Mouse (Mus musculus): ENCODE measurements around the gene Egfl7. TPM values are rescaled to one million over a fixed set of nuclear protein-coding genes. Genes with fewer than 3 reads are reported as not detected.

Gene Egfl7
- polyA plus RNA-seq, 1 experiment from 2014 or later = 96.6 TPM

- Histone ChIP-seq H3K4me1 (peaks cover 43% of the 10 kb centered on the region), H3K9me3 (no peaks in the 10 kb centered on the region), H3K4me3 (peak overlapping the region; percentile 74), H3K27ac (replicated peaks) (peak overlapping the region; percentile 91; the same call in 1 of the 2 replicates), H3K27me3 (replicated peaks; ENCODE audit: low read depth, poor library complexity, severe bottlenecking) (no peaks in the 10 kb centered on the region), H3K36me3 (replicated peaks) (peaks cover 57% of the 10 kb centered on the region)
- 73% methylated on average over 5 of the region's 5 CpGs for WGBS
- DNase-seq (ENCODE audit: low spot score) = no peak
Measured at GRCm38 (mm10) chr2:26638572-26638971, 58.8 kb downstream of the Egfl7 start.

- H3K4me1 ChIP-seq = peaks cover 40% of the 10 kb centered on the region
- H3K27ac ChIP-seq (replicated peaks) = peak overlapping the region; percentile 91
- WGBS = 14% methylated on average over 8 of the region's 8 CpGs
Measured at GRCm38 (mm10) chr2:26639083-26639482, 59.3 kb downstream of the Egfl7 start.

GRCm38 (mm10) chr2:26639838-26640830, 60.3 kb downstream of the Egfl7 start:
- Histone ChIP-seq H3K27ac (replicated peaks) (peak overlapping the region; percentile 91), H3K4me1 (peaks cover 32% of the 10 kb centered on the region), H3K4me3 (peak overlapping the region; percentile 74), H3K36me3 (replicated peaks) (peaks cover 41% of the 10 kb centered on the region), H3K27me3 (replicated peaks; ENCODE audit: low read depth, poor library complexity, severe bottlenecking) (no peaks in the 10 kb centered on the region), H3K9me3 (no peaks in the 10 kb centered on the region)
- peak; percentile 97 for DNase-seq (ENCODE audit: low spot score)
- WGBS = 3% methylated on average over 49 of the region's 49 CpGs

More at GRCm38 (mm10) chr2:26639083-26639482, 59.3 kb downstream of the Egfl7 start:
- no peaks in the 10 kb centered on the region for H3K9me3 ChIP-seq
- peak; percentile 51 for DNase-seq (ENCODE audit: low spot score)
- H3K4me3 ChIP-seq = peak overlapping the region; percentile 74
- no peaks in the 10 kb centered on the region for H3K27me3 ChIP-seq (replicated peaks; ENCODE audit: low read depth, poor library complexity, severe bottlenecking)
- H3K36me3 ChIP-seq (replicated peaks) = peaks cover 52% of the 10 kb centered on the region

- 84% methylated on average over 7 of the region's 7 CpGs for WGBS
- peak overlapping the region; percentile 91 for H3K27ac ChIP-seq (replicated peaks)
- H3K36me3 ChIP-seq (replicated peaks) = peaks cover 31% of the 10 kb centered on the region
- DNase-seq (ENCODE audit: low spot score) = no peak
- no peaks in the 10 kb centered on the region for H3K27me3 ChIP-seq (replicated peaks; ENCODE audit: low read depth, poor library complexity, severe bottlenecking)
- H3K4me3 ChIP-seq = peak overlapping the region; percentile 74; the same call in 1 of the 2 replicates
- no peaks in the 10 kb centered on the region for H3K9me3 ChIP-seq
- H3K4me1 ChIP-seq = peaks cover 32% of the 10 kb centered on the region
Measured at GRCm38 (mm10) chr2:26641006-26641647, 61.3 kb downstream of the Egfl7 start.

MicroRNAs encoded within 50 kb of the gene (microRNA counts, 519-probe panel; counts per million panel counts)
- microRNA mmu-miR-126-3p (7,499 counts per million, percentile 98 among the panel's probes with 10 or more counts), microRNA mmu-miR-126-5p (3,897 counts per million, percentile 76 among the panel's probes with 10 or more counts)

Small RNAs within 50 kb of the gene (microRNA-seq; reads per million reads assigned to microRNA genes)
- gene Mir126a (2.7 reads per million), gene Mir126b (not detected)

Other genes with a start within 250 kb of the Egfl7 start
- 31.5 and 32.2 TPM in 2 replicates for gene Dnlz, start 227.9 kb upstream of the Egfl7 start, polyA plus RNA-seq (2016; fragmentation: Nextera tagmentation; extraction: Ambion mirVana)
- 0.87 and 0.96 TPM in 2 replicates for gene Card9, start 219.1 kb upstream of the Egfl7 start, polyA plus RNA-seq (2016; fragmentation: Nextera tagmentation; extraction: Ambion mirVana)
- gene Snapc4, start 199.4 kb upstream of the Egfl7 start, polyA plus RNA-seq (2016; fragmentation: Nextera tagmentation; extraction: Ambion mirVana) = 39.3 and 39.8 TPM in 2 replicates
- 133 and 137 TPM in 2 replicates for gene Entr1, start 190.7 kb upstream of the Egfl7 start, polyA plus RNA-seq (2016; fragmentation: Nextera tagmentation; extraction: Ambion mirVana)
- 144 and 151 TPM in 2 replicates for gene Pmpca, start 190.7 kb upstream of the Egfl7 start, polyA plus RNA-seq (2016; fragmentation: Nextera tagmentation; extraction: Ambion mirVana)
- 28.6 and 31.8 TPM in 2 replicates for gene Inpp5e, start 170.8 kb upstream of the Egfl7 start, polyA plus RNA-seq (2016; fragmentation: Nextera tagmentation; extraction: Ambion mirVana)
- 30.4 and 32.1 TPM in 2 replicates for gene Sec16a, start 134.8 kb upstream of the Egfl7 start, polyA plus RNA-seq (2016; fragmentation: Nextera tagmentation; extraction: Ambion mirVana)
- gene Notch1, start 63.4 kb upstream of the Egfl7 start, polyA plus RNA-seq (2016; fragmentation: Nextera tagmentation; extraction: Ambion mirVana) = 17.1 and 20.3 TPM in 2 replicates
- gene Gm20532, start 6.6 kb downstream of the Egfl7 start, polyA plus RNA-seq (2016; fragmentation: Nextera tagmentation; extraction: Ambion mirVana) = not detected in 2 replicates
- 12.4 and 12.9 TPM in 2 replicates for gene Agpat2, start 24.4 kb downstream of the Egfl7 start, polyA plus RNA-seq (2016; fragmentation: Nextera tagmentation; extraction: Ambion mirVana)
- gene Fam69b, start 48.4 kb downstream of the Egfl7 start, polyA plus RNA-seq (2016; fragmentation: Nextera tagmentation; extraction: Ambion mirVana) = 39.9 and 43.8 TPM in 2 replicates
- gene Lcn4, start 91.3 kb downstream of the Egfl7 start, polyA plus RNA-seq (2016; fragmentation: Nextera tagmentation; extraction: Ambion mirVana) = not detected in 2 replicates

Data from embryonic facial prominence, embryonic 10.5 days (tissue).